Mouse (Mus musculus): ENCODE data around the gene Il6ra.

GRCm38 (mm10) chr3:89847596-89847995, 65.4 kb downstream of the Il6ra start:
- 0 out of 2 replicates have a peak, but pooled peaks have one; percentile 0 for TF ChIP-seq CTCF (IDR thresholded peaks at IDR 0.05; ENCODE audit: low read depth)
- TF ChIP-seq EP300 (IDR thresholded peaks at IDR 0.05; ENCODE audit: low read depth): peak; percentile 35; the same call in 1 of the 2 replicates
